Comparison of ENCODE assay signal across 8 mouse cellular contexts in the genomic region with DNA sequence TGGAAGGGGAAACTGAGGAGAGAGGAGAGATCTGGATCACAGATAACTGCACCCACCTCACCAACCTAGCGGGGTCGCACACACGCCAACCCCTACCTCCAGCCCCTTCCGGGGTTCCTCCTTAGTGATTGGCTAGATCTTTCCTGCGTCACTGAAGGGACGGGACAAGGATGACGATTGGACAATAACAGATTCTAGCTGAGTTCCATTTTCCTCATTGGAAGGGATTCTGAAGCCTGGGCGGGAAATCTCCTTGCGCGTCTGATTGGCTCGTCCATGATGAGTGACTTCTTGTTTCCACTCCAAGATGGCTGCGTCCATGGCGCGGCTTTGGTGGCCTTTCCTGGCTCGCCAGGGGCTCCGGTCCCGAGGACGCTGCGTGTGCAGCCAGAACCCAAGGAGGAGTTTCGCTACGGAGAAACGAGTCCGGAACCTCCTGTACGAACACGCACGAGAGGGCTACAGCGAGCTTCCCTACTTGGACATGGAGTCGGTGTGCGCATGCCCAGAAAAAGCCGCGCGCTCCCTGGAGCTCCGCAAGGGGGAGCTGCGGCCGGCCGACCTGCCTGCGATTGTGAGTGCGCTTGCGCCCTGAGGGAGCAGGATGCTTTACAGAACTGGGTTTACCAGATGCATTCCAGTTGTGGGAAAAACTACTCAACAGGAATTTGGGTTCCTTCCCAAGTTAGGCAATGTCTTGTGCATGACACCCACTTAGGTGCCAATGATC. TPM values are rescaled to one million over a fixed set of nuclear protein-coding genes. Genes with fewer than 3 reads are reported as not detected.
DNase-seq lines count a peak whose midpoint lies in the region; ATAC-seq and TF ChIP-seq lines count a peak whose summit lies in the region.

Gene Mrps12 (minus strand): TSS at position 112 of the 730 bp plus-strand sequence.
Gene Sars2 (plus strand): TSS at position 284 of the 730 bp plus-strand sequence.

- H3K36me3 ChIP-seq in G1E (replicated peaks) = peaks cover 61% of the 10 kb centered on the region
- 0 out of 2 replicates have a peak, but pooled peaks cover 1% of the 10 kb centered on the region for H3K36me3 ChIP-seq in forebrain, embryonic 16.5 days (ENCODE audit: control insufficient read depth, insufficient read depth)
- H3K36me3 ChIP-seq in lung, embryonic 14.5 days (ENCODE audit: insufficient read depth) = peaks cover 37% of the 10 kb centered on the region
- H3K36me3 ChIP-seq in thymus, adult 2 months (ENCODE audit: control insufficient read depth, insufficient read depth, low read length) = no peaks in the 10 kb centered on the region

- peak; percentile 99 for ATAC-seq in G1E (ENCODE audit: extremely low read depth, insufficient number of reproducible peaks, low FRiP score, poor library complexity, severe bottlenecking)
- peak; percentile 99 for ATAC-seq in forebrain, embryonic 16.5 days
- ATAC-seq in lung, embryonic 14.5 days (ENCODE audit: insufficient read depth) = peak; percentile 98

- intact Hi-C loops in heart, postnatal 36 days (cut with DNase I) = loop anchor here (1.0 to 10.0 kb wide), 2 partner anchors 125 to 563 kb away; partner anchors contain the start of gene Dpf1

- under 1% methylated on average over 39 of the region's 39 CpGs for WGBS in forebrain, embryonic 16.5 days
- under 1% methylated on average over 39 of the region's 39 CpGs for WGBS in lung, embryonic 14.5 days
- WGBS in olfactory bulb, adult 2 months = under 1% methylated on average over 39 of the region's 39 CpGs
- under 1% methylated on average over 39 of the region's 39 CpGs for WGBS in thymus, adult 2 months

- peak; percentile 93 for TF ChIP-seq POLR2A in olfactory bulb, adult 2 months (IDR thresholded peaks at IDR 0.05; ENCODE audit: insufficient read depth, low read depth, low read length)
- peak; percentile 57 for TF ChIP-seq POLR2A in thymus, adult 2 months (IDR thresholded peaks at IDR 0.05; ENCODE audit: control insufficient read depth, extremely low read depth, insufficient read depth, low read length, poor library complexity)

- peak; percentile 53; the same call in 1 of the 2 replicates for TF ChIP-seq CTCF in G1E (IDR thresholded peaks at IDR 0.05; ENCODE audit: low read depth, low read length)
- peak; percentile 91 for TF ChIP-seq CTCF in layer of hippocampus, adult 2 months (conservative IDR thresholded peaks at IDR 0.05)
- peak; percentile 92 for TF ChIP-seq CTCF in lung, embryonic 14.5 days (IDR thresholded peaks at IDR 0.05; ENCODE audit: low read depth)
- TF ChIP-seq CTCF in olfactory bulb, adult 2 months (IDR thresholded peaks at IDR 0.05; ENCODE audit: insufficient read depth, low read depth, low read length) = peak; percentile 74
- TF ChIP-seq CTCF in thymus, adult 2 months (IDR thresholded peaks at IDR 0.05; ENCODE audit: borderline replicate concordance, control insufficient read depth, extremely low read depth, insufficient read depth, low read length, poor library complexity) = peak; percentile 92

- H3K9ac ChIP-seq in forebrain, embryonic 16.5 days (replicated peaks; ENCODE audit: low read depth, low read length) = peak within 1 kb of the TSS; percentile 61
- H3K9ac ChIP-seq in lung, embryonic 14.5 days = peak within 1 kb of the TSS; percentile 76

- peak within 1 kb of the TSS; percentile 72 for H3K4me2 ChIP-seq in forebrain, embryonic 16.5 days (ENCODE audit: low read length)
- H3K4me2 ChIP-seq in lung, embryonic 14.5 days = peak within 1 kb of the TSS; percentile 93

- peak within 1 kb of the TSS; percentile 60 for H3K27ac ChIP-seq in forebrain, embryonic 16.5 days (ENCODE audit: low read length)
- H3K27ac ChIP-seq in layer of hippocampus, adult 2 months = peak within 1 kb of the TSS; percentile 99
- H3K27ac ChIP-seq in lung, embryonic 14.5 days (ENCODE audit: low read depth) = peak within 1 kb of the TSS; percentile 77
- H3K27ac ChIP-seq in olfactory bulb, adult 2 months (ENCODE audit: insufficient read depth, low read depth, low read length) = peak within 1 kb of the TSS; percentile 92
- peak within 1 kb of the TSS; percentile 48; the same call in 1 of the 2 replicates for H3K27ac ChIP-seq in thymus, adult 2 months (ENCODE audit: control insufficient read depth, insufficient read depth, low read length)

- peak within 1 kb of the TSS; percentile 81 for H3K4me3 ChIP-seq in G1E (ENCODE audit: low read depth, low read length)
- H3K4me3 ChIP-seq in forebrain, embryonic 16.5 days (replicated peaks; ENCODE audit: low read length) = peak within 1 kb of the TSS; percentile 59
- H3K4me3 ChIP-seq in layer of hippocampus, adult 2 months = peak within 1 kb of the TSS; percentile 70
- peak within 1 kb of the TSS; percentile 68 for H3K4me3 ChIP-seq in lung, embryonic 14.5 days (ENCODE audit: low read depth, low read length)
- H3K4me3 ChIP-seq in olfactory bulb, adult 2 months (ENCODE audit: insufficient read depth, low read depth, low read length) = peak within 1 kb of the TSS; percentile 76
- peak within 1 kb of the TSS; percentile 64 for H3K4me3 ChIP-seq in thymus, adult 2 months (ENCODE audit: control insufficient read depth, insufficient read depth, low read length)

- no peaks in the 10 kb centered on the region for H3K27me3 ChIP-seq in G1E (ENCODE audit: insufficient read depth, low read length)
- H3K27me3 ChIP-seq in forebrain, embryonic 16.5 days (replicated peaks; ENCODE audit: control insufficient read depth, insufficient read depth, low read length) = no peaks in the 10 kb centered on the region
- H3K27me3 ChIP-seq in lung, embryonic 14.5 days (ENCODE audit: insufficient read depth, low read length) = no peaks in the 10 kb centered on the region
- H3K27me3 ChIP-seq in thymus, adult 2 months (ENCODE audit: control insufficient read depth, insufficient read depth, low read length) = no peaks in the 10 kb centered on the region

- DNase-seq in G1E (ENCODE audit: low spot score) = peak; percentile 99
- DNase-seq in cerebellum, adult 18-20 months = peak; percentile 97 to 98
- peak; percentile 95 to 99 for DNase-seq in heart, postnatal 36 days
- peak; percentile 95 to 98 for DNase-seq in layer of hippocampus, adult 2 months (ENCODE audit: low spot score in 2 of 2)
- peak; percentile 99 for DNase-seq in lung, embryonic 14.5 days
- DNase-seq in thymus, adult 2 months = peak; percentile 93

- H3K4me1 ChIP-seq in G1E (ENCODE audit: insufficient read depth, low read depth, low read length) = peaks cover 39% of the 10 kb centered on the region
- H3K4me1 ChIP-seq in forebrain, embryonic 16.5 days (replicated peaks; ENCODE audit: control insufficient read depth, insufficient read depth, low read length) = peaks cover 14% of the 10 kb centered on the region
- H3K4me1 ChIP-seq in lung, embryonic 14.5 days (ENCODE audit: insufficient read depth) = peaks cover 7% of the 10 kb centered on the region; the same call in 1 of the 2 replicates
- peaks cover 9% of the 10 kb centered on the region; the same call in 1 of the 2 replicates for H3K4me1 ChIP-seq in olfactory bulb, adult 2 months (ENCODE audit: control insufficient read depth, insufficient read depth, low read length)
- H3K4me1 ChIP-seq in thymus, adult 2 months (replicated peaks; ENCODE audit: control insufficient read depth, insufficient read depth, low read length) = peaks cover 5% of the 10 kb centered on the region

- H3K9me3 ChIP-seq in G1E (replicated peaks) = no peaks in the 10 kb centered on the region
- no peaks in the 10 kb centered on the region for H3K9me3 ChIP-seq in forebrain, embryonic 16.5 days (ENCODE audit: control insufficient read depth, low read length)
- no peaks in the 10 kb centered on the region for H3K9me3 ChIP-seq in lung, embryonic 14.5 days (ENCODE audit: low read depth, low read length)

RNA-seq across cellular contexts. Expression of gene Mrps12, which starts in this region (rescaled TPM):
- total RNA-seq in G1E (2014; fragmentation: Nextera tagmentation) (12.3 and 14.2 TPM in 2 replicates), G1E (2017) (24.8 and 33.9 TPM in 2 replicates)
- polyA plus RNA-seq in G1E (2012) = 217 and 283 TPM in 2 replicates
- 105 and 111 TPM in 2 replicates for polyA plus RNA-seq in forebrain, embryonic 16.5 days (2015; fragmentation: Nextera tagmentation; extraction: Ambion mirVana)
- total RNA-seq in heart, postnatal 36 days (2021) = 10 to 100 TPM; 53.9 to 54.1 TPM
- total RNA-seq in layer of hippocampus, adult 2 months (2021) = 10 to 100 TPM; 57.5 to 57.9 TPM
- polyA plus RNA-seq in lung, embryonic 14.5 days (2014; fragmentation: Nextera tagmentation; extraction: Ambion mirVana) = 131 and 132 TPM in 2 replicates
- polyA plus RNA-seq in olfactory bulb, adult 2 months (2012; ENCODE audit: insufficient read depth, insufficient read length, low replicate concordance, missing spikeins) = not detected in 2 replicates
- 74.4 and 84.5 TPM in 2 replicates for polyA plus RNA-seq in thymus, adult 2 months (2012; rRNA removed)

RNA-seq across cellular contexts. Expression of gene Sars2, which starts in this region (rescaled TPM):
- total RNA-seq in G1E (2014; fragmentation: Nextera tagmentation) (10.1 and 17.1 TPM in 2 replicates), G1E (2017) (9.1 and 10.0 TPM in 2 replicates)
- polyA plus RNA-seq in G1E (2012) = 33.4 and 41.5 TPM in 2 replicates
- 16.9 and 17.2 TPM in 2 replicates for polyA plus RNA-seq in forebrain, embryonic 16.5 days (2015; fragmentation: Nextera tagmentation; extraction: Ambion mirVana)
- 10 to 100 TPM; 14.6 to 16.3 TPM for total RNA-seq in heart, postnatal 36 days (2021)
- 10 to 100 TPM; 13.9 to 14.3 TPM for total RNA-seq in layer of hippocampus, adult 2 months (2021)
- polyA plus RNA-seq in lung, embryonic 14.5 days (2014; fragmentation: Nextera tagmentation; extraction: Ambion mirVana) = 27.9 and 31.4 TPM in 2 replicates
- polyA plus RNA-seq in olfactory bulb, adult 2 months (2012; ENCODE audit: insufficient read depth, insufficient read length, low replicate concordance, missing spikeins) = not detected in 2 replicates
- polyA plus RNA-seq in thymus, adult 2 months (2012; rRNA removed) = 63.2 and 63.9 TPM in 2 replicates

Comparison
In these comparisons a context has a peak if more than half of its experiments do, and no peak if none do; other contexts are left out.
1. Peak in every context shown above with its lines: DNase-seq, ATAC-seq, H3K4me3 ChIP-seq and H3K27ac ChIP-seq.
2. RNA of gene Mrps12 (polyA plus RNA-seq): 217 to 283 TPM in G1E, 131 to 132 TPM in lung, embryonic 14.5 days, 105 to 111 TPM in forebrain, embryonic 16.5 days and 74.4 to 84.5 TPM in thymus, adult 2 months; not detected in olfactory bulb, adult 2 months; every median in the first group is over 10 times any median in the second.
3. RNA of gene Sars2 (polyA plus RNA-seq): 63.2 to 63.9 TPM in thymus, adult 2 months, 33.4 to 41.5 TPM in G1E, 27.9 to 31.4 TPM in lung, embryonic 14.5 days and 16.9 to 17.2 TPM in forebrain, embryonic 16.5 days; not detected in olfactory bulb, adult 2 months; every median in the first group is over 10 times any median in the second.
4. H3K27ac ChIP-seq: peak in every context shown above with its lines; median percentile 99 in layer of hippocampus, adult 2 months; 92 in olfactory bulb, adult 2 months; 77 in lung, embryonic 14.5 days; 60 in forebrain, embryonic 16.5 days; 48 in thymus, adult 2 months.